ENCODE assay signal across 16 mouse cellular contexts in genomic region chr1:169748439-169748838, GRCm38 (mm10). TPM values are rescaled to one million over a fixed set of nuclear protein-coding genes. Genes with fewer than 3 reads are reported as not detected.
DNase-seq lines count a peak whose midpoint lies in the region; ATAC-seq lines count a peak whose summit lies in the region.
"Had no signal": no experiment of that assay in that cellular context is flagged by ENCODE, and none has a peak within 500 bp of the region (broad histone marks: within the 10 kb centered on the region; RNA-seq: fewer than 3 reads in every experiment).

No protein-coding gene starts in this region.

- H3K27me3 ChIP-seq in forebrain, embryonic 16.5 days (replicated peaks; ENCODE audit: control insufficient read depth, insufficient read depth, low read length) = no peaks in the 10 kb centered on the region
- peaks cover 33% of the 10 kb centered on the region for H3K27me3 ChIP-seq in forebrain, embryonic 10.5 days (ENCODE audit: poor library complexity, severe bottlenecking)
- H3K27me3 ChIP-seq in hindbrain, embryonic 14.5 days (ENCODE audit: control insufficient read depth, insufficient read depth, low read length) = no peaks in the 10 kb centered on the region
- H3K27me3 ChIP-seq in neural tube, embryonic 13.5 days = no peaks in the 10 kb centered on the region

- H3K9me3 ChIP-seq in forebrain, embryonic 16.5 days (ENCODE audit: control insufficient read depth, low read length) = no peaks in the 10 kb centered on the region
- H3K9me3 ChIP-seq in forebrain, embryonic 10.5 days = no peaks in the 10 kb centered on the region
- no peaks in the 10 kb centered on the region for H3K9me3 ChIP-seq in hindbrain, embryonic 14.5 days (ENCODE audit: control insufficient read depth, low read length)
- H3K9me3 ChIP-seq in neural tube, embryonic 13.5 days = no peaks in the 10 kb centered on the region
- H3K9me3 ChIP-seq: limb, embryonic 12.5 days had no signal

- H3K36me3 ChIP-seq in forebrain, embryonic 16.5 days (ENCODE audit: control insufficient read depth, insufficient read depth) = no peaks in the 10 kb centered on the region
- H3K36me3 ChIP-seq in forebrain, embryonic 10.5 days (replicated peaks) = no peaks in the 10 kb centered on the region
- no peaks in the 10 kb centered on the region; the same call in 1 of the 2 replicates for H3K36me3 ChIP-seq in hindbrain, embryonic 14.5 days (replicated peaks; ENCODE audit: control insufficient read depth, insufficient read depth)
- peaks cover 3% of the 10 kb centered on the region; the same call in 1 of the 2 replicates for H3K36me3 ChIP-seq in neural tube, embryonic 13.5 days
- H3K36me3 ChIP-seq: limb, embryonic 12.5 days had no signal

- peak; percentile 26; the same call in 1 of the 2 replicates for ATAC-seq in forebrain, embryonic 16.5 days
- ATAC-seq in hindbrain, embryonic 14.5 days (ENCODE audit: low FRiP score) = no peak; the same call in 1 of the 2 replicates
- ATAC-seq in neural tube, embryonic 13.5 days (ENCODE audit: low read depth) = no peak
- ATAC-seq: activated CD4-positive, CD25-positive, alpha-beta regulatory T cell, adult 4 months; liver, postnatal 0 days had no signal

- no peak overlapping the region for H3K9ac ChIP-seq in forebrain, embryonic 16.5 days (replicated peaks; ENCODE audit: low read depth, low read length)
- no peak overlapping the region for H3K9ac ChIP-seq in hindbrain, embryonic 14.5 days
- peak overlapping the region; percentile 66; the same call in 1 of the 2 replicates for H3K9ac ChIP-seq in neural tube, embryonic 13.5 days
- H3K9ac ChIP-seq: limb, embryonic 12.5 days; liver, postnatal 0 days had no signal

- peak overlapping the region; percentile 62 for H3K4me2 ChIP-seq in forebrain, embryonic 16.5 days (ENCODE audit: low read length)
- H3K4me2 ChIP-seq in hindbrain, embryonic 14.5 days (replicated peaks) = peak overlapping the region; percentile 63
- peak overlapping the region; percentile 55 for H3K4me2 ChIP-seq in neural tube, embryonic 13.5 days

- no peak overlapping the region for H3K4me3 ChIP-seq in forebrain, embryonic 16.5 days (replicated peaks; ENCODE audit: low read length)
- H3K4me3 ChIP-seq in forebrain, embryonic 10.5 days = no peak overlapping the region
- no peak overlapping the region for H3K4me3 ChIP-seq in hindbrain, embryonic 14.5 days (replicated peaks; ENCODE audit: low read length)
- H3K4me3 ChIP-seq in neural tube, embryonic 13.5 days = peak overlapping the region; percentile 43
- H3K4me3 ChIP-seq: heart, adult 2 months had no signal

- H3K4me1 ChIP-seq in forebrain, embryonic 16.5 days (replicated peaks; ENCODE audit: control insufficient read depth, insufficient read depth, low read length) = peaks cover 6% of the 10 kb centered on the region
- H3K4me1 ChIP-seq in forebrain, embryonic 10.5 days = peaks cover 11% of the 10 kb centered on the region
- peaks cover 8% of the 10 kb centered on the region; the same call in 1 of the 2 replicates for H3K4me1 ChIP-seq in hindbrain, embryonic 14.5 days (replicated peaks; ENCODE audit: control insufficient read depth, insufficient read depth, low read length)
- peaks cover 26% of the 10 kb centered on the region for H3K4me1 ChIP-seq in neural tube, embryonic 13.5 days (replicated peaks)

- H3K27ac ChIP-seq in forebrain, embryonic 16.5 days (ENCODE audit: low read length) = peak overlapping the region; percentile 48; the same call in 1 of the 2 replicates
- no peak overlapping the region for H3K27ac ChIP-seq in forebrain, embryonic 10.5 days
- H3K27ac ChIP-seq in hindbrain, embryonic 14.5 days = peak overlapping the region; percentile 56; the same call in 1 of the 2 replicates
- H3K27ac ChIP-seq in neural tube, embryonic 13.5 days (replicated peaks) = peak overlapping the region; percentile 79
- H3K27ac ChIP-seq: heart, adult 2 months; limb, embryonic 12.5 days had no signal

- 37% methylated on average over 5 of the region's 5 CpGs for WGBS in forebrain, embryonic 16.5 days
- 57% methylated on average over 5 of the region's 5 CpGs for WGBS in forebrain, embryonic 10.5 days
- WGBS in hindbrain, embryonic 14.5 days = 37% methylated on average over 5 of the region's 5 CpGs
- WGBS in neural tube, embryonic 13.5 days = 43% methylated on average over 5 of the region's 5 CpGs

- no peak for DNase-seq in forebrain, embryonic 10.5 days (ENCODE audit: extremely low spot score, low spot score)
- DNase-seq in left cerebral cortex, postnatal 25 days (ENCODE audit: low spot score in 2 of 2) = peak; percentile 44 to 73
- no peak for DNase-seq in left cerebral cortex, postnatal 36 days (ENCODE audit: low spot score in 2 of 2)
- DNase-seq in hindbrain, embryonic 14.5 days (ENCODE audit: low spot score) = no peak
- DNase-seq in urinary bladder, adult 2 months (ENCODE audit: low spot score) = no peak
- DNase-seq: heart, adult 2 months; heart, postnatal 14 days; kidney, adult 18-20 months; kidney, postnatal 4 days; liver, postnatal 0 days; right cerebral cortex, postnatal 14 days had no signal

- intact Hi-C loops in left cerebral cortex, postnatal 25 days (cut with DNase I) = loop anchor here (5.0 kb wide), 2 partner anchors 76 to 216 kb away; partner anchors contain the start of gene Nuf2
- intact Hi-C loops in left cerebral cortex, postnatal 36 days (cut with DNase I) = loop anchor here (5.0 kb wide), 4 partner anchors 74 to 216 kb away; partner anchors contain the start of gene Nuf2

RNA-seq across cellular contexts. Expression of gene Rgs4, which starts 1.0 kb away (rescaled TPM):
- polyA plus RNA-seq in forebrain, embryonic 16.5 days (2015; fragmentation: Nextera tagmentation; extraction: Ambion mirVana) = 64.1 and 89.6 TPM in 2 replicates
- 1.7 and 2.8 TPM in 2 replicates for polyA plus RNA-seq in forebrain, embryonic 10.5 days (2016; fragmentation: Nextera tagmentation; extraction: Ambion mirVana)
- 100 to 1,000 TPM; 564 to 580 TPM for total RNA-seq in left cerebral cortex, postnatal 25 days (2021)
- 100 to 1,000 TPM; 425 to 565 TPM for total RNA-seq in left cerebral cortex, postnatal 36 days (2021)
- 73.3 and 88.0 TPM in 2 replicates for polyA plus RNA-seq in hindbrain, embryonic 14.5 days (2014; fragmentation: Nextera tagmentation; extraction: Ambion mirVana)
- polyA plus RNA-seq in neural tube, embryonic 13.5 days (2015; fragmentation: Nextera tagmentation; extraction: Ambion mirVana) = 111 and 117 TPM in 2 replicates
- polyA plus RNA-seq in urinary bladder, adult 2 months (2012; rRNA removed) = 8.8 and 11.2 TPM in 2 replicates
- total RNA-seq: common myeloid progenitor, adult 5-6 weeks had no signal
- polyA plus RNA-seq: activated CD4-positive, CD25-positive, alpha-beta regulatory T cell, adult 4 months had no signal

Comparison
In these comparisons a context has a peak if more than half of its experiments do, and no peak if none do; other contexts are left out.
1. DNase-seq: peak in left cerebral cortex, postnatal 25 days (2 of 2); none in forebrain, embryonic 10.5 days (single experiment), left cerebral cortex, postnatal 36 days (0 of 2), hindbrain, embryonic 14.5 days (single experiment) and urinary bladder, adult 2 months (single experiment).
2. Peak in every context shown above with its lines, with median percentiles within 50 percentile points of each other: H3K4me2 ChIP-seq.